27 mouse cellular contexts compared by ENCODE assay signal in genomic region chr16:54098696-54099095, GRCm38 (mm10).
"Had no signal": no experiment of that assay in that cellular context is flagged by ENCODE, and none has a peak within 500 bp of the region (broad histone marks: within the 10 kb centered on the region; RNA-seq: fewer than 3 reads in every experiment).

No protein-coding gene starts in this region.

- ATAC-seq: forebrain, embryonic 15.5 days had no signal

- DNase-seq: cerebellum, adult 2 months; cerebellum, adult 8-10 months; cerebellum, adult 9-10 months; cerebellum, adult 9-11 months; cerebellum, postnatal 10 days; cerebellum, postnatal 14 days; cerebellum, postnatal 25 days; cerebellum, postnatal 36 days; embryo, embryonic 11 days; gastrocnemius, adult 2 months; gastrocnemius, postnatal 10 days; gastrocnemius, postnatal 14 days; gastrocnemius, postnatal 25 days; gastrocnemius, postnatal 36 days; heart, adult 11 months; heart, adult 18-20 months; heart, adult 2 months had no signal

- H3K27ac ChIP-seq: embryonic facial prominence, embryonic 10.5 days; embryonic facial prominence, embryonic 12.5 days; embryonic facial prominence, embryonic 13.5 days; embryonic facial prominence, embryonic 15.5 days; forebrain, embryonic 15.5 days; gastrocnemius, adult 2 months; heart, adult 2 months; heart, embryonic 10.5 days; heart, embryonic 13.5 days had no signal

- H3K4me2 ChIP-seq: embryonic facial prominence, embryonic 12.5 days; embryonic facial prominence, embryonic 13.5 days; embryonic facial prominence, embryonic 15.5 days; forebrain, embryonic 15.5 days; heart, embryonic 11.5 days; heart, embryonic 12.5 days; heart, embryonic 13.5 days had no signal

- H3K4me1 ChIP-seq: embryonic facial prominence, embryonic 10.5 days; embryonic facial prominence, embryonic 12.5 days; embryonic facial prominence, embryonic 13.5 days; embryonic facial prominence, embryonic 15.5 days; forebrain, embryonic 15.5 days; heart, embryonic 10.5 days; heart, embryonic 12.5 days; heart, embryonic 13.5 days had no signal

- H3K9me3 ChIP-seq: embryonic facial prominence, embryonic 10.5 days; embryonic facial prominence, embryonic 12.5 days; embryonic facial prominence, embryonic 13.5 days; embryonic facial prominence, embryonic 15.5 days; forebrain, embryonic 15.5 days; heart, embryonic 10.5 days; heart, embryonic 12.5 days; heart, embryonic 13.5 days had no signal

- H3K9ac ChIP-seq: embryonic facial prominence, embryonic 12.5 days; embryonic facial prominence, embryonic 13.5 days; embryonic facial prominence, embryonic 15.5 days; forebrain, embryonic 15.5 days; heart, embryonic 12.5 days; heart, embryonic 13.5 days had no signal

- H3K4me3 ChIP-seq: embryonic facial prominence, embryonic 10.5 days; embryonic facial prominence, embryonic 12.5 days; embryonic facial prominence, embryonic 13.5 days; embryonic facial prominence, embryonic 15.5 days; erythroblast, embryonic 14.5 days; forebrain, embryonic 15.5 days; gastrocnemius, adult 2 months; heart, adult 2 months; heart, embryonic 10.5 days; heart, embryonic 12.5 days; heart, embryonic 13.5 days had no signal

- H3K27me3 ChIP-seq: embryonic facial prominence, embryonic 12.5 days; embryonic facial prominence, embryonic 13.5 days; embryonic facial prominence, embryonic 15.5 days; forebrain, embryonic 15.5 days; heart, embryonic 12.5 days; heart, embryonic 13.5 days had no signal

- H3K36me3 ChIP-seq: embryonic facial prominence, embryonic 10.5 days; embryonic facial prominence, embryonic 12.5 days; embryonic facial prominence, embryonic 13.5 days; embryonic facial prominence, embryonic 15.5 days; forebrain, embryonic 15.5 days; heart, embryonic 10.5 days; heart, embryonic 12.5 days; heart, embryonic 13.5 days had no signal
